Mouse (Mus musculus) heart, postnatal 36 days (tissue): Measurements from ENCODE around the gene Prss34. TPM values are rescaled to one million over a fixed set of nuclear protein-coding genes. Genes with fewer than 3 reads are reported as not detected.

ENCODE experiments used
- DNase-seq, 2 experiments: peaks; one replicate each; pipeline ENCODE4 v3.0.0; 2021 to 2022
- intact Hi-C: fragments of 180-260 bp; cut with DNase I; formaldehyde crosslinking; loops from one replicate; pipeline ENCODE4 v1.15.1; 2025
- total RNA-seq, 2 experiments: library from RNA; stranded (reverse); gene quantifications; 2 replicates each; pipeline ENCODE4 v1.2.3; 2021

Prss34 gene
- total RNA-seq, 2 experiments from 2014 or later: 0.22 to 0.25 TPM

DNA sequence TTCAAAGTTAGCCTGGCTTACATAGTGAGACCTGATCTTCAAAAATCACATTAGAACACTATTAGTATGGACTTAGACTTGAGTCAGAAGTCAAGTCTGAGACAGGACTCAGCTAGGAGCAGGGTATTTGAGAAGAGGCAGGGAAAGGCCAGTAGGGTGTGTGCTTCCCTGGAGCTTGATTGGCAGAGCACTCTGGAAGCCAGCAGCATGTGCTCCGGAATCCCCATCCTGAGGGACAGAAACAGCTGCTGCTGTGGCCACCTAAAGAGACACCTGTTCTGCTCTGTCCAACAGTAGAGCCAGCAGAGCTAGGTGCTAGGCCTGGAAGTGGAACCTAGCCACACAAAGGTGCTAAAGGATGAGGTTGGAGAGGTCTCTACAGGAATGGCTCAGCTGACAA is 4.1 kb upstream of the Prss34 start:
- no peak for DNase-seq
- intact Hi-C loops: no loop called here

DNA sequence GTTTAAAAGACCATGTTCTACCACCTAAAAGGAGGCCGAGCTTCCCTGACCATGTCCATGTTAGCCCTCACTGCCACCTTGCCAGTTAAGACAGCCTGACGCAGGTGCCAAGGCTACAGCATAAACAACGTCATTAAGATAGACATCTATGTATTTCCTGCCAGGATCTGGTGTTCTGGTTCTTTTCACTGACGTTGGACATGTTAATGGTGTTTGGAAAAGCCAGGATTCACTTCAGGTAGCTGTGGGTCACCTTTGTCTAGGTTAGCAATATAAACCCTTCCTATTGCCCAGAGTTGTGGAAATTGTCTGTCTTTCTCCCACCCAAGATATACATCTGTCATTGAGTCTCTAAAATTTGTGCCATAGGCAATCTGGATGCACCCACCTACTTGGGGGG is 10.2 kb downstream of the Prss34 start, which contains the start of gene Prss28:
Gene Prss28, plus strand, starts transcription at position 301 of the 400 bp plus-strand sequence.
- intact Hi-C loops: no loop called here
- no peak for DNase-seq

DNA sequence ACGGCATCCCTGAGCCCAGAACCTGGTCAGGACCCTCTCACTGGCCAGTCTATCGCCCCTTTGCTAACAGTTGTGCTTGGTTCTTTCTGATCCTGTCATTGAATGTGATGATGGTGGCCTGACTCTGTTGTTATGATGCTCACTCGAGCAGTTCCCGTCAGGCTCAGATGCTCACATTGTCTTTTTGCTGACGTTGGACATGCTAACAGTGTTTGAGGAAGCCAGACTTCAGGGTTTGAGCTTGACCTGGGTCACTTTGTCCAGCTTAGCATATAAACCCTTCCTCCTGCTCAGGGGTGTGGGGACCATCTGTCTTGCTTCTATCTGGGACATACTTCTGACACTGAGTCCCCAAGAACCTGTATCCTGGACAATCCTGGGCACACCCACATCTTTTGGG is 20.2 kb downstream of the Prss34 start, which contains the start of gene Prss29:
Gene Prss29, plus strand, starts transcription at position 301 of the 400 bp plus-strand sequence.
- no peak for DNase-seq
- intact Hi-C loops: no loop called here

DNA sequence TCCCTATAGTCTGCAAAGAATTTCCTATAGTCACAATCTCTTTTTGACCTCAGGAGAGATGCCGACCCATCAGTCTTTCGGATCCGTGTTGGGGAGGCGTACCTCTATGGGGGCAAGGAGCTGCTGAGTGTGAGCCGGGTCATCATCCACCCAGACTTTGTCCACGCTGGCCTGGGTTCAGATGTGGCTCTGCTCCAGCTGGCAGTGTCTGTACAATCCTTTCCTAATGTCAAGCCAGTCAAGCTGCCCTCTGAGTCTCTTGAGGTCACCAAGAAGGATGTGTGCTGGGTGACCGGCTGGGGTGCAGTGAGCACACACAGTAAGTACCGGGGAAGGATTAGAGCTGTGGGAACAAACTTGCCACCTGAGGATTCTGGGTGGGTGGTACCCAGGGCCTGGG is 22.6 kb downstream of the Prss34 start:
- intact Hi-C loops: no loop called here
- no peak for DNase-seq

DNA sequence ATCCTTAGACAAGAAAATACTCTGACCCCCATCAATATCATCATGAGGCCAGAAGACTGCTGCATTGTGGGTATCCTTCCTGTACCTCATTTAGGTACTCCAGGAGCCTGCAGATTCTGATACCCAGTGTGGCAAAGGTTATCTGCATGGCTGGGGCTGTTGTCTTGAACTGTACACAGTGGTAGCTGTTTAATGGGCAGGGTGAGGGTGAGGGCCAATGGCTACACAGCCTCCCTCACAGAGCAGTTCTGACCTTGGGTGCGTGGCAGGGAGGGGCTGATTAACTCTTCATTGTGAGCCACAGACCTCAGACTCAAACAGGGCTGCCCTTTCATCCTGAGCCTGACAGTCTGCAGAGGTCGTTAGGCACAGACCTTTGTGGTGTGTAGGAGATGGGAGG is 24.7 kb downstream of the Prss34 start:
- intact Hi-C loops: no loop called here
- no peak for DNase-seq

DNA sequence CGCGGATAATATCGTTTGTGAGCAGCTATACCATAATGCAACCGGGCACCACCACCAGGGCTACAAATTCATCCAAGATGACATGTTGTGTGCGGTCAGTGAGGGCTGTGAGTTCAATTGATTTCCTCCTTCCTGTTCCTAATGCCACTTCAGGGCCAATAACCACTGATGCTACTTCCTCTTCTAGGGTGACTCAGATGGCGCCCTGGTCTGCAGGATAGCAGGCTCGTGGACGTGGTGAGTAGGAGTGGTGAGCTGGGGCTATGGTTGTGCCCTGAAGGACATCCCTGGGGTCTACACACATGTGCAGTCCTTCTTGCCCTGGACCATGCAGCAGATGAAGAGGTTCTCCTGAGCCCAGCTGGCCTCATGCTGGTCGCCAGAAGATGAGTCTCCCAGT is 34.1 kb downstream of the Prss34 start:
- intact Hi-C loops: loop anchor here (10.0 kb wide), 1 partner anchor 362 kb away; no protein-coding TSS in a partner anchor
- no peak for DNase-seq

DNA sequence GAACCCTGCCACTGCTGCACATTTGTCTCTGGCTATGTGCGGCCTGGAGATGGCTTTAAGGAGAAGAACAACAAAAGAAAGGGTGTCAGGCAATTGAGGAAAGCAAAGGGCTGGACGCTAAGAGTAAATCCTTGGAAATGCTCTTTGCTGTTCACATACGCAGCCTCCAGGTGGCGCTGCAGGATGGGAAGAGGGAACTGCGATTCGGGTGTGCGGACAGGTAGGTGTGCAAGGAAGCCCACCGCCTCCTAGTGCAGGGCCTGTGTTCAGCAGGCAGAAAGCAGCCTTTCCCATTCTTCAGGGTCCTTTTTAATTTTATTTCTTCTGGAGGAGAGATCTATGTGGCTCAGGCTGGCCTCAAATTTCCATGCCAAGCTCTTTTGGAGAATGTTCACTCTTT is 35.7 kb downstream of the Prss34 start:
- intact Hi-C loops: loop anchor here (2.0 to 10.0 kb wide), 2 partner anchors 135 to 361 kb away; no protein-coding TSS in a partner anchor
- DNase-seq: peak; percentile 21 to 53

DNA sequence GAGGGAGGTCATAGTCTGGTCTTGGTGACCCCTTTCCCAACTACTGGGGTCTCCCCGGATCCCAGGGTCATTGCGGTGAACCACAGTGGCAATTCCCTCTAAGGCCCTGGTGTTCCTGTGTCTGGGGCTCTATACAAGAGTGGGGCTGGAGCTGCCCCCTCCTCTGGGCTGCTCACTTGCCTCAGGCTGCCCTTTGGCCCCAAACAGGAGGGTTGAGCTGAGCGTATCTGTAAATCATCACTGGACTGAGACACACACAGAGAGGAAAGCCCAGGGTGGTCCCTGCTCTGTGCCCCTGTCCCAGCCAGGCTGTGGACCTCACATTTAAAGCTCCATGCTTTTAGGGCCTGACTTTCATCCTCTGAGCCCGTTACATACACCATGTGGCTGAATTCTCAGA is 40.0 kb downstream of the Prss34 start:
- intact Hi-C loops: loop anchor here (10.0 kb wide), 1 partner anchor 357 kb away; no protein-coding TSS in a partner anchor
- DNase-seq: no peak

DNA sequence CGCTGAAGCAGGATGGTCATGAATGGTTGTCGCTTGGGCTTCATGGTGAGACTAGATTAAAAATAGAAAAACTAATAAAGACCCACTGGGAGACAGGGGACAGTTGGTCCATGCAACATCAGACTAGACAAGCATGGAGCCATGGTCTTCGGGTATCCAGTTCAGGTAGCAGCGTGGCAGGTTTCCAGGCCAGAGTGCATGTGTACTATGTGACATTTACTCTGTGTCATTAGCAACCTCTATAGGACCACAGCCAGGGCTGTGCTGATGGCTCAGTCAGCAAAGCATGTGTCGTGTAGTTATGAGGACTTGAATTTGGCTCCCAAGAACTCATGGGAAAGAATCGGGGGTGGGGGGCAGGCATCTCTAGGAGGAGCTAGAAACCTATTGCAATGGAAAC is 41.8 kb downstream of the Prss34 start:
- intact Hi-C loops: no loop called here
- DNase-seq: no peak

DNA sequence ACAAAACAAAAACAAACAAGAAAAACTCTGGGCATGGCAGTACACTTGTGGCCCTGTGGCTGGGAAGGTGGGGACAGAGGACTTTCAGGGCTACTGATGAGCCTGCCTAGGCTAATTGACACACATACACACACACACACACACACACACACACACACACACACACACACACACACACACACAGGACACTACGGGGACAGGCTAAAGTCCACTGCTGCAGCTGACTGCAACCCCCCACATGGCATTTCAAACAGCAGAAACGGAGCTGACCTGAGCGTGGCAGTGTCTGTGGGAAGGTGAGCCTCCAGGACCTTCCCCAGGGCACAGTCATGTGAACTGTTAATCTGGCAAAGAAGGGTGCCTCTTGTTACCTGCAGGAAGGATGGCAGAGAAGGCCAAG is 43.3 kb downstream of the Prss34 start:
- intact Hi-C loops: no loop called here

DNA sequence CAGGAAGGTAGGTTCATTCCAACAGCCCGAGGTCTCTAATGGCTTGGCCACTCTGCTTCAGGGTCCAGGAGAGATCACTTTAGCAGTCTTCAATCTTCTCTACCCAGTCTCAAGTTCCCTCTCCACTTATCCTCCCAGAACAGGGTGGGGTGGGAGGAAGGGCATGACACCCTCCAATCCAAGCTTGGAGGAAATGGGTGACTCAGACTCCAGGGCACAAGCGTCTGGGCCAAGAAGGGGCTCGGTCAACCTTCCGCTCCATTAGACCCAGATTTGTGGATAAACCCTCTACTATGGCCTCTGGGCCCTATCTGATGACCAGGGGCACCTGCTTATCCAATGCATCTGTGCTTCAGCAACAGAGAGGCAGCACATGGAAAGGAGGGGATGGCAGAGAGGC is 47.3 kb downstream of the Prss34 start, which contains the start of gene Tpsab1:
Gene Tpsab1, minus strand, starts transcription at position 101 of the 400 bp plus-strand sequence.
- no peak for DNase-seq
- intact Hi-C loops: no loop called here

More for the DNA sequence above, 43.3 kb downstream of the Prss34 start:
- DNase-seq: no peak

Other genes starting within 250 kb of the Prss34 start
- gene Tmem204, start 214.8 kb upstream of the Prss34 start, total RNA-seq: 10 to 100 TPM; 34.5 to 36.7 TPM
- 10 to 100 TPM; 12.4 to 12.7 TPM for gene Telo2, start 182.4 kb upstream of the Prss34 start, total RNA-seq
- 1 to 10 TPM; 4.2 to 6.7 TPM for gene Ptx4, start 177.6 kb upstream of the Prss34 start, total RNA-seq
- gene Clcn7, start 165.0 kb upstream of the Prss34 start, total RNA-seq: 10 to 100 TPM; 28.7 to 34.3 TPM
- gene Ccdc154, start 135.9 kb upstream of the Prss34 start, total RNA-seq: not detected
- gene Gm38655, start 122.9 kb upstream of the Prss34 start, total RNA-seq: not detected
- 10 to 100 TPM; 20.8 to 22.5 TPM for gene BC003965, start 113.8 kb upstream of the Prss34 start, total RNA-seq
- 10 to 100 TPM in 1 of 2 experiments, 1 to 10 TPM in 1; 8.7 to 10.2 TPM for gene Unkl, start 110.0 kb upstream of the Prss34 start, total RNA-seq
- 10 to 100 TPM; 13.9 TPM for gene Gnptg, start 58.3 kb upstream of the Prss34 start, total RNA-seq
- 10 to 100 TPM in 1 of 2 experiments, 1 to 10 TPM in 1; 8.6 to 11.0 TPM for gene Tsr3, start 58.2 kb upstream of the Prss34 start, total RNA-seq
- under 1 TPM; 0.42 to 0.43 TPM for gene Baiap3, start 42.0 kb upstream of the Prss34 start, total RNA-seq
- 10 to 100 TPM; 84.3 to 95.1 TPM for gene Ube2i, start 23.8 kb upstream of the Prss34 start, total RNA-seq
- not detected for gene Prss28, start 10.3 kb downstream of the Prss34 start, total RNA-seq
- gene Prss29, start 20.3 kb downstream of the Prss34 start, total RNA-seq: not detected
- gene Tpsab1, start 47.2 kb downstream of the Prss34 start, total RNA-seq: under 1 TPM; 0.70 to 0.86 TPM
- 1 to 10 TPM; 1.8 to 2.2 TPM for gene Tpsb2, start 67.9 kb downstream of the Prss34 start, total RNA-seq
- under 1 TPM in 1 of 2 experiments, not detected in 1; 0.30 TPM for gene Tpsg1, start 70.9 kb downstream of the Prss34 start, total RNA-seq
- 1 to 10 TPM; 5.4 to 6.5 TPM for gene Cacna1h, start 135.4 kb downstream of the Prss34 start, total RNA-seq
- under 1 TPM in 1 of 2 experiments, not detected in 1; 0.47 TPM for gene Tekt4, start 156.2 kb downstream of the Prss34 start, total RNA-seq
- not detected for gene Sstr5, start 198.9 kb downstream of the Prss34 start, total RNA-seq